Mouse (Mus musculus): Measurements from ENCODE around the gene Tagln2.

- TF ChIP-seq ZNF384 (IDR thresholded peaks at IDR 0.05; ENCODE audit: low read depth, low read length) (no peak), MAFK (IDR thresholded peaks at IDR 0.05; ENCODE audit: insufficient read depth, low read depth, low read length) (no peak), HCFC1 (IDR thresholded peaks at IDR 0.05; ENCODE audit: borderline replicate concordance, insufficient read depth, low read length) (no peak), ZC3H11A (IDR thresholded peaks at IDR 0.05; ENCODE audit: borderline replicate concordance, low read depth, low read length) (no peak), CHD2 (IDR thresholded peaks at IDR 0.05; ENCODE audit: low read depth, low read length) (no peak)
These were observed 13.2 kb upstream of the Tagln2 start for GRCm38 (mm10) chr1:172486651-172487050.

Data from ES-E14 (cell line).